Mouse (Mus musculus): ENCODE measurements at regions not wholly inside any gene's neighbourhood (a gene's known extent, or its start where the extent isn't known, plus 50 kb on each side); places are given as distances from the start of the nearest gene placed in this dataset.

DNA sequence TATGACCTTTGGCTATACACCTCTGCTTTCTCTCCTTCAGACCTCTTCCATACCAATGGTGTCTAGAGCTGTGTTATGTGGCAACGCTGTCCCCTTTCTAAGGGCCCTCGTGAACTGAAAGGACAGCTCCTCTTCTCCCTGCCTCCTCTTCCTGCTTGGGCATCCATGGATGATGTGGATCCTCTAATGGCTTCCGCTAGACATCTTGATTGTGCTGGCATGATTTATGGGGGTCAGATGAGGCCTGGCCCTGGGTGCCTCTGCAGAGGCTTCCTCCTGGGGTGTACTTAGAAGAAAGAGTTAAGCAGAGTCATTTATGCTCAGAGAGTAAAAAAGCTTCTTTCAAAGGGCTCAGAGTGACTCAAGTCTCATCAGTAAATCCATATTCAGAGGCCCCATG lies 131.5 kb upstream of the 9630041A04Rik start:
- Histone ChIP-seq H3K4me3 (ENCODE audit: low read length) (no peak overlapping the region), H3K4me2 (replicated peaks; ENCODE audit: low read depth, low read length) (no peak overlapping the region), H3K27me3 (ENCODE audit: control insufficient read depth, insufficient read depth, low read length) (no peaks in the 10 kb centered on the region), H3K36me3 (ENCODE audit: control insufficient read depth, insufficient read depth, low read length) (no peaks in the 10 kb centered on the region), H3K9ac (ENCODE audit: low read depth, low read length) (no peak overlapping the region), H3K27ac (ENCODE audit: low read depth, low read length) (no peak overlapping the region), H3K4me1 (ENCODE audit: control insufficient read depth, insufficient read depth, low read length) (no peaks in the 10 kb centered on the region), H3K9me3 (ENCODE audit: control insufficient read depth, low read length) (no peaks in the 10 kb centered on the region)
- 18% methylated on average over 3 of the region's 3 CpGs for WGBS
- ATAC-seq (ENCODE audit: low FRiP score, low TSS enrichment) = no peak

DNA sequence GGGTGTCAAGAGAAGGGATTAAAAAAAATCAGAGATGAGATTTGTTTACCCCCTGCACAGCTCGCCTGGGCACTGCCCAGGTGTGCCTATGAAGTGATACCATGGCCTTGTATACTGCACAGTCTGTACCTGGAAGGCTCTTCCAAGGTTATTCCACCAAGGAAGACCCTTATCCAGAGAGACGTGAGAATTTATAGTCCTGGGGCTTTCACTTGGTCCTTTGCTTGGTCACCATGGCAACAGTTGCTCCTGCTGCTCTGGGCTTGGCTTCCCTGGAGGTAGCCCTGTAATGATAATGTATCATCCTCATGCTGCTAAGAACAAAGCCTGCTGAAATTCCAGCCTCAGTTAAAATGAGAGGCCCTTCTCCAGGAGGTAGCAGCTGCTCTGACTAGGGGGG lies 143.7 kb upstream of the 9630041A04Rik start:
- H3K4me3 ChIP-seq (ENCODE audit: low read length) = no peak overlapping the region
- no peaks in the 10 kb centered on the region for H3K27me3 ChIP-seq (ENCODE audit: control insufficient read depth, insufficient read depth, low read length)
- no peak overlapping the region for H3K4me2 ChIP-seq (replicated peaks; ENCODE audit: low read depth, low read length)
- no peaks in the 10 kb centered on the region for H3K4me1 ChIP-seq (ENCODE audit: control insufficient read depth, insufficient read depth, low read length)
- no peaks in the 10 kb centered on the region for H3K9me3 ChIP-seq (ENCODE audit: control insufficient read depth, low read length)
- no peak for ATAC-seq (ENCODE audit: low FRiP score, low TSS enrichment)
- H3K36me3 ChIP-seq (ENCODE audit: control insufficient read depth, insufficient read depth, low read length) = no peaks in the 10 kb centered on the region
- H3K27ac ChIP-seq (ENCODE audit: low read depth, low read length) = no peak overlapping the region
- WGBS = 46% methylated on average over 2 of the region's 2 CpGs
- H3K9ac ChIP-seq (ENCODE audit: low read depth, low read length) = no peak overlapping the region

- H3K27me3 ChIP-seq (ENCODE audit: control insufficient read depth, insufficient read depth, low read length) = no peaks in the 10 kb centered on the region
- 34% methylated on average over 5 of the region's 5 CpGs for WGBS
- no peak overlapping the region for H3K27ac ChIP-seq (ENCODE audit: low read depth, low read length)
- H3K4me3 ChIP-seq (ENCODE audit: low read length) = no peak overlapping the region
- no peak for ATAC-seq (ENCODE audit: low FRiP score, low TSS enrichment)
- no peaks in the 10 kb centered on the region for H3K9me3 ChIP-seq (ENCODE audit: control insufficient read depth, low read length)
- H3K4me1 ChIP-seq (ENCODE audit: control insufficient read depth, insufficient read depth, low read length) = no peaks in the 10 kb centered on the region
- H3K9ac ChIP-seq (ENCODE audit: low read depth, low read length) = no peak overlapping the region
- H3K36me3 ChIP-seq (ENCODE audit: control insufficient read depth, insufficient read depth, low read length) = no peaks in the 10 kb centered on the region
- no peak overlapping the region for H3K4me2 ChIP-seq (replicated peaks; ENCODE audit: low read depth, low read length)
Measured at GRCm38 (mm10) chr9:101716326-101716725, 145.3 kb upstream of the 9630041A04Rik start.

GRCm38 (mm10) chr9:101714805-101715204 lies 146.8 kb upstream of the 9630041A04Rik start:
- 77% methylated on average over 5 of the region's 5 CpGs for WGBS
- Histone ChIP-seq H3K27ac (ENCODE audit: low read depth, low read length) (no peak overlapping the region), H3K4me1 (ENCODE audit: control insufficient read depth, insufficient read depth, low read length) (no peaks in the 10 kb centered on the region), H3K9ac (ENCODE audit: low read depth, low read length) (no peak overlapping the region), H3K4me3 (ENCODE audit: low read length) (no peak overlapping the region), H3K9me3 (ENCODE audit: control insufficient read depth, low read length) (no peaks in the 10 kb centered on the region), H3K27me3 (ENCODE audit: control insufficient read depth, insufficient read depth, low read length) (no peaks in the 10 kb centered on the region), H3K4me2 (replicated peaks; ENCODE audit: low read depth, low read length) (no peak overlapping the region), H3K36me3 (ENCODE audit: control insufficient read depth, insufficient read depth, low read length) (no peaks in the 10 kb centered on the region)
- ATAC-seq (ENCODE audit: low FRiP score, low TSS enrichment) = no peak

GRCm38 (mm10) chr9:101710611-101711071 lies 151.0 kb upstream of the 9630041A04Rik start:
- H3K27ac ChIP-seq (ENCODE audit: low read depth, low read length) = no peak overlapping the region
- H3K4me3 ChIP-seq (ENCODE audit: low read length) = no peak overlapping the region
- H3K9ac ChIP-seq (ENCODE audit: low read depth, low read length) = no peak overlapping the region
- no peaks in the 10 kb centered on the region for H3K4me1 ChIP-seq (ENCODE audit: control insufficient read depth, insufficient read depth, low read length)
- H3K27me3 ChIP-seq (ENCODE audit: control insufficient read depth, insufficient read depth, low read length) = no peaks in the 10 kb centered on the region
- no peak overlapping the region for H3K4me2 ChIP-seq (replicated peaks; ENCODE audit: low read depth, low read length)
- ATAC-seq (ENCODE audit: low FRiP score, low TSS enrichment) = no peak
- no peaks in the 10 kb centered on the region for H3K9me3 ChIP-seq (ENCODE audit: control insufficient read depth, low read length)
- no peaks in the 10 kb centered on the region for H3K36me3 ChIP-seq (ENCODE audit: control insufficient read depth, insufficient read depth, low read length)
- WGBS = 73% methylated on average over 8 of the region's 8 CpGs

DNA sequence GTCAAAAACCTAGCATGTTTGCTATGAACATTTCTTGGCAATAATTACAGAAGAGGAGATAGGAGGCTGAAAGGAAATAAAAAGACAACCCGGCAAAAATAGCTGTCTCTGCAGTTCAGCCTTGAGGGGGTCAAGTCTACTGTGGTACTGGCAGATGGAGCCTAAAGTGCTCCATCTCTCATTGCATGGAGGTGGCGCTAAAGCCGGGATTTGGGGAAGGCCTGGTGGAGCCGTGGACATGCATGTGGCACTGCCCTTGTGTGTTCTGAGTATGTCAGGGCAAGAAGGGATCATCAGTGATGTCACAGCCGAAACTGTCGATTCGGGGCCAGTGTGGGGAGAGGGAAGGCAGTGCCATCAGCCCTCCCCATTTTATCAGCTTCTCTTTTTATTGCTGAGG lies 161.3 kb upstream of the 9630041A04Rik start:
- no peaks in the 10 kb centered on the region for H3K9me3 ChIP-seq (ENCODE audit: control insufficient read depth, low read length)
- no peak overlapping the region for H3K9ac ChIP-seq (ENCODE audit: low read depth, low read length)
- 84% methylated on average over 7 of the region's 7 CpGs for WGBS
- H3K4me3 ChIP-seq (ENCODE audit: low read length) = no peak overlapping the region
- H3K27ac ChIP-seq (ENCODE audit: low read depth, low read length) = no peak overlapping the region
- ATAC-seq (ENCODE audit: low FRiP score, low TSS enrichment) = no peak
- no peaks in the 10 kb centered on the region for H3K36me3 ChIP-seq (ENCODE audit: control insufficient read depth, insufficient read depth, low read length)
- no peaks in the 10 kb centered on the region for H3K27me3 ChIP-seq (ENCODE audit: control insufficient read depth, insufficient read depth, low read length)
- H3K4me1 ChIP-seq (ENCODE audit: control insufficient read depth, insufficient read depth, low read length) = no peaks in the 10 kb centered on the region
- no peak overlapping the region for H3K4me2 ChIP-seq (replicated peaks; ENCODE audit: low read depth, low read length)

- no peak for ATAC-seq (ENCODE audit: low FRiP score, low TSS enrichment)
- 92% methylated on average over 5 of the region's 5 CpGs for WGBS
- Histone ChIP-seq H3K9ac (ENCODE audit: low read depth, low read length) (no peak overlapping the region), H3K4me3 (ENCODE audit: low read length) (no peak overlapping the region), H3K36me3 (ENCODE audit: control insufficient read depth, insufficient read depth, low read length) (no peaks in the 10 kb centered on the region), H3K9me3 (ENCODE audit: control insufficient read depth, low read length) (no peaks in the 10 kb centered on the region), H3K27ac (ENCODE audit: low read depth, low read length) (no peak overlapping the region), H3K4me2 (replicated peaks; ENCODE audit: low read depth, low read length) (no peak overlapping the region), H3K4me1 (ENCODE audit: control insufficient read depth, insufficient read depth, low read length) (no peaks in the 10 kb centered on the region), H3K27me3 (ENCODE audit: control insufficient read depth, insufficient read depth, low read length) (no peaks in the 10 kb centered on the region; the same call in 1 of the 2 replicates)
Measured at GRCm38 (mm10) chr9:101694054-101694453, 167.6 kb upstream of the 9630041A04Rik start.

DNA sequence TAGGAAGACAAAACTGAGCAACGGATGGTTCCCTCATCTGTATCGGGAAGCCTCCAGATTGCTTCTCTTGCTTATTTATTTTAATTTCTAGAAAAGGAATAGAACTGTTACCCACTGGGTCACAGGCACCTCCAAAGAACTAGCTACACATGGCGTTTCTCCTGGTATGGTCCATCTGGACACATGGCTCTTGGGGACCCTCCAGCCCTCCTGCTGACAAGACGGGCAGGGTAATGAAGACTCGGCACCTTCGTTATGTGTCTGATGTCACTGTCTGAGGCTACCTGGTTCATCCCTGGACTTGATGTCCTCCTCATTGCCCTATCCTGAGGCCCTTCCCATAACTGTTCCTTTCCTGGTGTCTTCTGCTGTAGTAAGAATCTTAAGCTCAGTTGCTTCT lies 170.3 kb upstream of the 9630041A04Rik start:
- no peaks in the 10 kb centered on the region for H3K9me3 ChIP-seq (ENCODE audit: control insufficient read depth, low read length)
- H3K4me2 ChIP-seq (replicated peaks; ENCODE audit: low read depth, low read length) = no peak overlapping the region
- no peaks in the 10 kb centered on the region for H3K4me1 ChIP-seq (ENCODE audit: control insufficient read depth, insufficient read depth, low read length)
- no peaks in the 10 kb centered on the region for H3K36me3 ChIP-seq (ENCODE audit: control insufficient read depth, insufficient read depth, low read length)
- H3K9ac ChIP-seq (ENCODE audit: low read depth, low read length) = no peak overlapping the region
- no peak for ATAC-seq (ENCODE audit: low FRiP score, low TSS enrichment)
- WGBS = 83% methylated on average over 6 of the region's 6 CpGs
- H3K27me3 ChIP-seq (ENCODE audit: control insufficient read depth, insufficient read depth, low read length) = no peaks in the 10 kb centered on the region; the same call in 1 of the 2 replicates
- no peak overlapping the region for H3K27ac ChIP-seq (ENCODE audit: low read depth, low read length)
- no peak overlapping the region for H3K4me3 ChIP-seq (ENCODE audit: low read length)

DNA sequence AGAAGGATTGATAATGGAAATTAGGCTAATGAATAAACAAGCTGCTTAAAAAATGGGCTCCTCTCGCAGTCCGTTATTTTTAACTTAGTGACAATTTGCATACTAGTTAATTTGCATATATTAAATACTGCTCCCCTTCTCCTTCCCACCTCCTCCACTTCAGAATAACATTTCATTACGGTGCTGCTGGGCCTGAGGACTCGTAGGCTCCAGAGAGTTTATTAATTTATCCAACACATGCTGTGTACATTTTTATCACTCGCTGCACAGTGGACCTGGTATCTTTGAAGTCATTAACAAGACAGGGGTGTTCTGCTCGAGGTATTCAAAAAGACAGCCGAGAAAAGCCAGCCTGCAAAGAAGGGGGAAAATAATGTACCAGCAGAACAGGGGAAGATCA lies 170.7 kb upstream of the 9630041A04Rik start:
- WGBS = 73% methylated on average over 7 of the region's 7 CpGs
- Histone ChIP-seq H3K36me3 (ENCODE audit: control insufficient read depth, insufficient read depth, low read length) (no peaks in the 10 kb centered on the region), H3K4me2 (replicated peaks; ENCODE audit: low read depth, low read length) (no peak overlapping the region), H3K4me3 (ENCODE audit: low read length) (no peak overlapping the region), H3K27ac (ENCODE audit: low read depth, low read length) (no peak overlapping the region), H3K9me3 (ENCODE audit: control insufficient read depth, low read length) (no peaks in the 10 kb centered on the region), H3K4me1 (ENCODE audit: control insufficient read depth, insufficient read depth, low read length) (no peaks in the 10 kb centered on the region), H3K9ac (ENCODE audit: low read depth, low read length) (no peak overlapping the region), H3K27me3 (ENCODE audit: control insufficient read depth, insufficient read depth, low read length) (no peaks in the 10 kb centered on the region; the same call in 1 of the 2 replicates)
- ATAC-seq (ENCODE audit: low FRiP score, low TSS enrichment) = no peak
